Mouse (Mus musculus) megakaryocyte, embryonic 14.5 days (primary cell): Measurements from ENCODE around the gene Cadps. TPM values are rescaled to one million over a fixed set of nuclear protein-coding genes. Genes with fewer than 3 reads are reported as not detected.
"Not testable (repeated sequence)": the region's sequence is repeated elsewhere in the genome, so short reads cannot be mapped to it uniquely, and the experiment has no call there.

Experiments
- H3K27me3 ChIP-seq: replicated peaks from 2 replicates; pipeline ENCODE3; 2012; ENCODE audit warnings: inconsistent platforms
- H3K36me3 ChIP-seq: replicated peaks from 2 replicates; pipeline ENCODE3; 2012; ENCODE audit warnings: low read length, inconsistent platforms, mixed read lengths
- H3K4me1 ChIP-seq: 2 replicates; pipeline ENCODE4 v1.6.1; 2012; ENCODE audit warnings: inconsistent platforms
- H3K4me3 ChIP-seq: replicated peaks from 2 replicates; pipeline ENCODE3; 2012; ENCODE audit warnings: moderate library complexity, mild to moderate bottlenecking, inconsistent platforms
- H3K9me3 ChIP-seq: 2 replicates; pipeline ENCODE4 v1.6.1; 2012; ENCODE audit warnings: inconsistent platforms
- FLI1 ChIP-seq: IDR thresholded peaks from 2 replicates; pipeline ENCODE4 v1.6.1; 2012; ENCODE audit warnings: low read length, inconsistent platforms, mixed read lengths
- GATA1 ChIP-seq: IDR thresholded peaks from 3 replicates; pipeline ENCODE4 v1.6.1; 2012; ENCODE audit warnings: mixed read lengths, low read length, inconsistent platforms, borderline replicate concordance
- polyA plus RNA-seq: library from polyadenylated mRNA; stranded (reverse); fragments of >175 nt; gene quantifications from 2 replicates; pipeline ENCODE4 v1.2.3, GENCODE M21; 2012; ENCODE audit warnings: low replicate concordance; ENCODE audit not compliant: insufficient read depth

Gene Cadps
- polyA plus RNA-seq, 1 experiment: not detected

DNA sequence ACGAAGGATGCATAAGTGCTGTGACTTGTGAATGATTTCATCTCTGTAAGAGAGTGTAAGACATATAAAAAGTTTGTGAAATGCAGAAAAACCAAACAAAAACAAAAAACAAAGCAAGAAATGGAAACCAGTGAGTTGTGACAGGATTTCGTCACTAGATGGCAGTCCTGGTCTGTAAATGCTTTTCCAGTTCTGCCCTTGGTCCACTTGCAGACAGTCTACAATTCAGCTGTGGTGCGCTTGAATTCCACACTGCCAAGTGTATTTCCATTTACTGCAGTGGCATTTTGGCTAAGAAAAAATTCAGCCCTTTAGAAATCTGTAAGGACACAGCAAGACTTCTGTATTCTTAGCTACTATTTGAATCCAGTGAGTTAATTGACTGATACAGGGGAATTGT is 247.8 kb downstream of the Cadps start:
- no peaks in the 10 kb centered on the region for H3K9me3 ChIP-seq
- H3K4me3 ChIP-seq: no peak overlapping the region
- no peak for TF ChIP-seq GATA1
- peaks cover 6% of the 10 kb centered on the region for H3K4me1 ChIP-seq
- no peaks in the 10 kb centered on the region for H3K36me3 ChIP-seq
- H3K27me3 ChIP-seq: no peaks in the 10 kb centered on the region

DNA sequence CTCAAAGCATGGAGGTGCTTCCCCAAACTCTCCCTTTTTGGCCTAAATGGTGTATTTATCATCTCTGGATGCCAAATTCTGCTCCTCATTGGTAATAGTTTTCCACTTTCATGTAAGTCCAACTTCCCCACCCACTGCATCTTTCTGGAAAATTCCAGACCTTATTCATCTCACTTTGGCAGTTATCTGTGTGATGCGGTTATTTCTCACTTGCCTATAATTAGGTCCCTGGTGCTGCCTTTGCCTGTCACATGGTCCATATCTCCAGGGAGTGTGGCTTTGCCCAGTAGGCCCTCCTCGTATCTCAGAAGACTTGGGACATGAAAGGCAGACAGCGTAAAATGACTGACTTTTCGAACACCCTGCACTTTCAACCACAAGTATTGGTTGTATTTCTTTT is 248.5 kb downstream of the Cadps start:
- TF ChIP-seq FLI1 (no peak), GATA1 (no peak)
- Histone ChIP-seq H3K4me1 (peaks cover 6% of the 10 kb centered on the region), H3K27me3 (no peaks in the 10 kb centered on the region), H3K9me3 (no peaks in the 10 kb centered on the region), H3K36me3 (no peaks in the 10 kb centered on the region), H3K4me3 (no peak overlapping the region)

DNA sequence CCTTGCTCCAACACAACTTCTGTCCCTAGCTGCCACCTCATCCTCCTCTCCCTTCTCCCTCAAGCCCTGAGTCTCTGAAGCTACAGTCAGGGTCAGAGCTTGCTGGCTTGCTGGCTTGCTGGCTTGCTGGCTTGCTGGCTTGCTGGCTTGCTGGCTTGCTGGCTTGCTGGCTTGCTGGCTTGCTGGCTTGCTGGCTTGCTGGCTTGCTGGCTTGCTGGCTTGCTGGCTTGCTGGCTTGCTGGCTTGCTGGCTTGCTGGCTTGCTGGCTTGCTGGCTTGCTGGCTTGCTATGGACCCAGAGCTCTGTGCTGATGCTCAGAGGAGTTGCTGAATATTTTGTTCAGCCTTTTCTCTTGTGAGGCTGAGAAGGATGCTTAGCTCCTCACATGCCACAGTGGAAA is 261.1 kb downstream of the Cadps start:
- not testable (repeated sequence) for H3K27me3 ChIP-seq, H3K9me3 ChIP-seq, H3K4me1 ChIP-seq, H3K36me3 ChIP-seq, H3K4me3 ChIP-seq

DNA sequence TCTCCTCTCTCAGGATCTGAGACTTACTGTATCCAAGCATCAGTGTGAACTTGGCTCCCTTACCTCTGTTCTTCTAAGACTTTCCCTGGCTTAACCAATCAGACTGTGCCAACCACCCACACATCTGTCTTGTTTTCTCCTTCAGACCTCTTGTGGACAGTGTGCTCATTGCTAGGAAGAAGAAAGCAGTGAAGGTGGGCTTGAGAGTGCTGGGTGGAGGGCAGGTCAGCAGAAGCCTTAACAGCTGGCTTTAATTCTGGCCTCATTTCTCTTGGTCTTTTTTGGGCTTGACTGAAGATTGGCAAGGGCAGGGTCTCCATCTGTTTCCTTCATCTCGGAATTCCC is 262.7 kb downstream of the Cadps start:
- TF ChIP-seq GATA1 (no peak), FLI1 (no peak)
- no peaks in the 10 kb centered on the region for H3K4me1 ChIP-seq

DNA sequence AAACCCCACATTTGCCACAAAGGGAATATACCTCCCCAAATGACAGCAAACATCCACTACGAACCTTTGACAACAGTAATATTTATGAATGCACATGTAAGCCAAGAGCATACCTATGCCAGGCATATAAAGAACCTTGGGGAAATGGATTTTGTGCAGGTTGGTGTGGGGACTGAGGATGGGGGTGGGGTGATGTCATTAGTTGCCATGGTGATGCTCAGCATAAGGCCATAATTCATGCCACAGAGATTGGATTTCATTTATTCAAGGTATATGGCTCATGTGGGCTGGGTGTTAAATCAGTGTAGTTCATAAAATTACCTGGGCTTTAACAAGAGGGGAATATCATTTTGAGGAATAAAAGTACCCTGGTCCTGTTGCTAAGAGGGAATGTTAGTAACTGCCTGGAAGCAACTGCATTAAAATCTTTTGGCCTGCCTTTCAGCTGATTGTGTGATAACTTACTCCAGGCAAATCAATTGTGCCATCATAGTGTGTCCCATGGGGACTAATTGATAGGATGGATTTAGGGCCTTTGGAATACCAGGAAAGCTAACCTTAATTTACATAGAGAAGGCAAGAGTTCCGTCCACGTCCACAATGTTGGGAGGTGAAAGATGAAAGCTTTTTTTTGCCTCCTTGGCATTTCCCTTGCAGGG is 263.2 kb downstream of the Cadps start:
- H3K9me3 ChIP-seq: no peaks in the 10 kb centered on the region
- TF ChIP-seq GATA1 (no peak), FLI1 (no peak)
- H3K27me3 ChIP-seq: no peaks in the 10 kb centered on the region
- no peak overlapping the region for H3K4me3 ChIP-seq
- no peaks in the 10 kb centered on the region for H3K4me1 ChIP-seq
- H3K36me3 ChIP-seq: no peaks in the 10 kb centered on the region

More for the DNA sequence above, 262.7 kb downstream of the Cadps start:
- Histone ChIP-seq H3K36me3 (no peaks in the 10 kb centered on the region), H3K4me3 (no peak overlapping the region), H3K9me3 (no peaks in the 10 kb centered on the region), H3K27me3 (no peaks in the 10 kb centered on the region)

DNA sequence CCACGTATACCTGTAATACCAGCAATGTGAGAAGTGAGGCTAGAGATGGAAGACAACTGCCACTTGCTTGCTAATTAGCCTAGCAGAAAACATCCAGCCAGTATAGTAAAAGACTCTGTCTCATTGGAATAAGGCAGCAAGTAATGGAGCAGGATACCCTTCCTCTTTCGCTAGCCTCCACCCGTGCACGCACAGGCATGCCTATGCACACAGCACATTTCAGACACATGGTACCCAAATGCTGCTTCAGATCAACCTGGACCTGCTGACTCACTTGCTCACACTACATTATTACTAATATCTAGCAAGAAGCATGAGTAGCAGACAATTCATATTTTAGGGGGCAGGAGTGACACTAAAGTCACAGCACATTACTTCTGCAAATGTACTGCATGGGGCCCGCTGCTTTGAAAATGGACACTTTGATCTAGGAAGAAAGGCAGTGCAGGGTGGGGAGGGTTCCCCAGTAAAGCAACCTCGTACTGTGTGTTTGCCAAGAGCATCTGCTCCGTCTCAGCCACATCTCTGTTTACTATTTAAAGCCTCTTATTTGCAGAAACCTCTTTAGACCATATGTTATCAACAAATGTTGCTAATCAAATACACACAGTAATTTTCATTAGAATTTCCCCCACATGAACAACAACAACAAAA is 263.8 kb downstream of the Cadps start:
- Histone ChIP-seq H3K9me3 (no peaks in the 10 kb centered on the region), H3K27me3 (no peaks in the 10 kb centered on the region), H3K36me3 (no peaks in the 10 kb centered on the region), H3K4me3 (no peak overlapping the region), H3K4me1 (no peaks in the 10 kb centered on the region)
- TF ChIP-seq GATA1 (no peak), FLI1 (no peak)

DNA sequence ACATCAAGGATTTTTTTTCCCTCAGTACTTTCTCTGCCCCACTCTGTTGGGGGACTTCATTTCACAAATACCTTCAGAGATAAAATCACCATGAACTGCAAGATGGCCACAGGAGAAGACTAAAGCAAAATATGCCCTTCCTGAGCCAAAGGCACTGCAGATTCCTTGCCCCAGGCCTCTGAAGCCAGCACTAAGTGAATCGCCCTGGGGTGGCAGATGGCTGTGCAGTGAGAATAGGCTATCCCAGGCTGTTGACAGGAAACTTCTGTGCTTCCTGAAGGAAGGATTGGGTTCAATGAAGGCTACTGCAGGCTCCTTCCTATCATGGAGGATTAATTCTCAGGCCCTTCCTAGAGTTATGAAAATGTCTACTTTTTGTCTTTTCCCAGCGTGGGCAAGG is 268.4 kb downstream of the Cadps start:
- Histone ChIP-seq H3K4me1 (no peaks in the 10 kb centered on the region), H3K27me3 (no peaks in the 10 kb centered on the region), H3K36me3 (no peaks in the 10 kb centered on the region), H3K4me3 (no peak overlapping the region), H3K9me3 (no peaks in the 10 kb centered on the region)
- TF ChIP-seq FLI1 (no peak), GATA1 (no peak)

DNA sequence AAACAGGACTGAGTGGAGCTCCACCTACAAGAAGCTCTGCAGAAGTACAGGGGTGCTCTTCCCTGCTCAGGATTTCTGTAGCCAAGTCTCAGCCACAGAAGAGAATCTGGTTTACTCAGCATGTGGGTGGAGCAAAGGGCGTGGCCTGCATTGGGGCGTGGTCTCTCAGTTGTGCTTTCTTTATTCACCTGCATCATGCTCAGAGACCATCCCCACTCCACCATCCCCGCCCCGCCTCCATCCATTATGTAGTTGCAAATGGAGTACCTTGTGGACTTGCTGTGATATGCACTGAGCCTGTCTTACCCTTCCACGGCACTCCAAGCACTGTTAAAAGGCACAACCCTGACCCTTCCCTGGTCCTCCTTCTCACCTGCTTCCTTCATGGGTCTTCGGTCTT is 271.5 kb downstream of the Cadps start:
- no peaks in the 10 kb centered on the region for H3K27me3 ChIP-seq

DNA sequence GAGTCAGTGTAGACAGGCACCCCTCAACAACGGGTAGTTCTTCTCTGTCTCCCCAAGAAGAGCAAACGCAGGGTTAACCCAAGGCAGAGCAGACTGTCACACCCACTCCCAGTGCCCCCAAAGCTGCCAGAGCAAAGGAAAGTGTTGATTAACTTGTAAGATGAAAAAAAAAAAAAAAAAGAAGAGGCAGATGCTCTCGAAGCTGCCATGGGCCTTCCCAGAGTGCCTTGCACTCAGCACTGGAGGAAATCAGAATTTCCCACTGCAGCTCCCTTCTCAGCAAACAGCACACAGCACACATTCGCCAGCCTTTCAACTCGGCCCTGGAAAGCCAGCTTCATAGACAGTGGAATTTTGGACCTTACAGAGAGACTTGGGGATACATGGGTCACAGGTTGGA is 271.9 kb downstream of the Cadps start:
- no peaks in the 10 kb centered on the region for H3K27me3 ChIP-seq
- no peak for TF ChIP-seq GATA1
- no peak for TF ChIP-seq FLI1
- no peaks in the 10 kb centered on the region for H3K4me1 ChIP-seq
- no peaks in the 10 kb centered on the region for H3K36me3 ChIP-seq
- no peak overlapping the region for H3K4me3 ChIP-seq
- no peaks in the 10 kb centered on the region for H3K9me3 ChIP-seq

More for the DNA sequence above, 271.5 kb downstream of the Cadps start:
- TF ChIP-seq FLI1 (no peak), GATA1 (no peak)
- Histone ChIP-seq H3K9me3 (no peaks in the 10 kb centered on the region), H3K4me1 (no peaks in the 10 kb centered on the region), H3K36me3 (no peaks in the 10 kb centered on the region), H3K4me3 (peak overlapping the region; percentile 9)

DNA sequence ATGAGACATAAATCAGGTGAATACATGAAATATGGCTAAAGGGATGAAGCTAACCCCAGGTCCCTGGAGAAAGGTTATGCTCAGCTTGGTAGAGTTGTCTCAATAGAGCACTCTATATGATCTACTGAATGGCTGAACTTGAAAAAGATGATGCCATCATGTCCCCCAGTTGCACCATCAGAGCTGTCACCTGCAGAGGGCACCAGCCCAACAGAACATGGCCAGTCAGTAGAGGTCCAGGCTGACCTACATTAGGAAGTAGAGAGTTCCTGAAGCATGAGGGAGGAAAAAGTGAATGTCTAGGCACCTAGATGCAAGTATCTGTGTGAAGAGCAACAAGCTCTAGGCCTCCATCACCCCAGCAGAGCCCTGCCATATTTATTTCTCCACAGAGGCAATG is 273.6 kb downstream of the Cadps start:
- Histone ChIP-seq H3K36me3 (no peaks in the 10 kb centered on the region), H3K4me3 (no peak overlapping the region), H3K9me3 (no peaks in the 10 kb centered on the region), H3K4me1 (no peaks in the 10 kb centered on the region), H3K27me3 (no peaks in the 10 kb centered on the region)
- TF ChIP-seq GATA1: no peak
- no peak for TF ChIP-seq FLI1

DNA sequence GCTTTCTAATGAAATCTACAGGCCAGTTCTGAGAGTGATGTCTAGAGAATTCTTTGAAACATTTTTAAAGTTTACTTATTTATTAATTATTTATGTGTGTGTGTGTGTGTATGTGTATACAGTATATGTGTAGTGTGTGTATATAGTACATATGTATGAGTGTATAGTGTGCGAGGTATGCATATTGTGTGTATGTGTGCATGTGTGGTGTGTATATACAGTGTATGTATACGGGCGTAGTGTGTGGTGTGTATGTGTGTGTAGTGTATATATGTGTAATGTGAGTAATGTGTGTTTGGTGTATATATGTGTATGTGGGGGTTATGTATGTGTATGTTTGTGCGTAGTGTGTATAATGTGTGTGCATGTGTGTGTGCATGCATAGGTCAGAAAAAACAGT is 275.4 kb downstream of the Cadps start:
- Histone ChIP-seq H3K4me1 (no peaks in the 10 kb centered on the region), H3K36me3 (no peaks in the 10 kb centered on the region), H3K27me3 (no peaks in the 10 kb centered on the region), H3K9me3 (no peaks in the 10 kb centered on the region), H3K4me3 (no peak overlapping the region)
- TF ChIP-seq GATA1 (no peak), FLI1 (no peak)
